Mouse (Mus musculus) heart, embryonic 16.5 days (tissue): ENCODE results near the gene Herc3. TPM values are rescaled to one million over a fixed set of nuclear protein-coding genes. Genes with fewer than 3 reads are reported as not detected.
A peak's percentile ranks its signal among the peaks of the same experiment; 100 is the strongest.

ENCODE experiments used
- ATAC-seq: fragments of 200-750 bp; cut with Nextera tagmentation; replicated peaks from 2 replicates; pipeline ENCODE4 v1.8.0; 2017; ENCODE audit warnings: moderate number of reproducible peaks; ENCODE audit not compliant: insufficient read depth, low FRiP score; ENCODE audit errors: extremely low read depth
- H3K27ac ChIP-seq: fragments of 300-500 bp; sonication (generic); 2 replicates; pipeline ENCODE4 v1.5.1; 2014; ENCODE audit warnings: mild to moderate bottlenecking, low read length, control low read depth, moderate library complexity
- H3K27me3 ChIP-seq: fragments of 300-500 bp; sonication (generic); 2 replicates; pipeline ENCODE4 v1.6.1; 2014; ENCODE audit warnings: low read length, mixed read lengths; ENCODE audit not compliant: control insufficient read depth, insufficient read depth
- H3K36me3 ChIP-seq: fragments of 300-500 bp; sonication (generic); 2 replicates; pipeline ENCODE4 v1.6.1; 2014; ENCODE audit not compliant: control insufficient read depth, insufficient read depth
- H3K4me1 ChIP-seq: fragments of 300-500 bp; sonication (generic); 2 replicates; pipeline ENCODE4 v1.6.1; 2014; ENCODE audit warnings: low read length, mixed read lengths; ENCODE audit not compliant: control insufficient read depth, insufficient read depth
- H3K4me2 ChIP-seq: fragments of 300-500 bp; sonication (generic); 2 replicates; pipeline ENCODE4 v1.6.1; 2014; ENCODE audit warnings: low read depth, mild to moderate bottlenecking, control low read depth, low read length
- H3K4me3 ChIP-seq: fragments of 300-500 bp; sonication (generic); 2 replicates; pipeline ENCODE4 v1.5.1; 2014; ENCODE audit warnings: mild to moderate bottlenecking, control low read depth, low read length
- H3K9ac ChIP-seq: fragments of 300-500 bp; sonication (generic); 2 replicates; pipeline ENCODE4 v1.6.1; 2014; ENCODE audit warnings: low read length, control low read depth
- H3K9me3 ChIP-seq: fragments of 300-500 bp; sonication (generic); replicated peaks from 2 replicates; pipeline ENCODE4 v1.6.1; 2016; ENCODE audit warnings: low read length; ENCODE audit not compliant: control insufficient read depth
- WGBS: fragments of 180-500 bp; shearing (Covaris S2); extraction: QIAGEN DNeasy Blood & Tissue Kit; methylation state at CpG from one replicate; pipeline ENCODE4 v1.1.7; 2014; 5-methylcytosine and 5-hydroxymethylcytosine counted together
- polyA plus RNA-seq: library from polyadenylated mRNA; unstranded; fragments of >200 nt; fragmentation: Nextera tagmentation; extraction: Ambion mirVana; gene quantifications from 2 replicates; pipeline ENCODE4 v1.2.1, GENCODE M21; 2015

Herc3 gene
- polyA plus RNA-seq, 1 experiment from 2014 or later = 42.4 TPM

DNA sequence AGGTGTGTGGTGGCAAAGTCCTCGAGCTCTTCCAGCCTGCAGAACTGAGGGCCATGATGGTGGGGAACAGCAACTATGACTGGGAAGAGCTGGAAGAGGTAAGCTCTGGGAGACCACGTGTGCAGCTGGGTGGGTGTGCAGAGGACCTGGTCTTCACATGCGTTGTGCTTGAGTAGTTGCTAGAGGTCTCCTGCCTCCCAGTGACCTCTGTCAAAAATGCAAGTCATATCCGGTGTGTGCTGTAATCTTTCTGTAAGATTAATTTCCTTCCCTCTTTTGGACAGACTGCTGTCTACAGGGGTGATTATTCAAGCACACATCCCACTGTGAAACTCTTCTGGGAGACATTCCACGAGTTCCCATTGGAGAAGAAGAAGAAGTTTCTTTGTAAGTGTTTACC is 85.2 kb downstream of the Herc3 start:
- no peak for ATAC-seq
- WGBS = 69% methylated on average over 5 of the region's 5 CpGs

DNA sequence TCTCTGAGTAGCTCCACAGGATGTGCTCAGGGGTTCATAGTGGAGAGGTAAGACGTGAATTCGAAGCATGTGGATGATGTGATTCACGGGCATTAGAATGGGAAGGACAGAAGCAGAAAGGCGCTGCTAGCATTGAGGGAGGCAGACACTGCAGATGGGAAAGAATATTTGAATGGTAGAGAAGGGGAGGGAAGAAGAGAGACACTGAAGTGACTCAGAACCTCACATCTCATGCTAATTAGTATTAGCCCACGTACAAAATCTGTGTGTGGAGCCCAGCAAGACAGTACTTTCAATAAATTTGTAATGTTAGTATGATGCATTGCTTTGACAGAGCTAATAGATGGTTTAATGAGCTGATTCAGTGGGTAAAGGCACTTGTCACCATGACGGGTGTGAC is 89.5 kb downstream of the Herc3 start:
- Histone ChIP-seq H3K36me3 (peaks cover 21% of the 10 kb centered on the region), H3K9me3 (no peaks in the 10 kb centered on the region), H3K4me2 (no peak overlapping the region), H3K4me1 (no peaks in the 10 kb centered on the region), H3K27me3 (no peaks in the 10 kb centered on the region), H3K4me3 (no peak overlapping the region), H3K27ac (no peak overlapping the region), H3K9ac (no peak overlapping the region)
- ATAC-seq = no peak
- 74% methylated on average over 6 of the region's 6 CpGs for WGBS

More for the DNA sequence above, 85.2 kb downstream of the Herc3 start:
- Histone ChIP-seq H3K4me3 (no peak overlapping the region), H3K4me2 (no peak overlapping the region), H3K36me3 (peaks cover 25% of the 10 kb centered on the region), H3K9ac (no peak overlapping the region), H3K4me1 (no peaks in the 10 kb centered on the region), H3K9me3 (no peaks in the 10 kb centered on the region), H3K27ac (no peak overlapping the region), H3K27me3 (no peaks in the 10 kb centered on the region)

DNA sequence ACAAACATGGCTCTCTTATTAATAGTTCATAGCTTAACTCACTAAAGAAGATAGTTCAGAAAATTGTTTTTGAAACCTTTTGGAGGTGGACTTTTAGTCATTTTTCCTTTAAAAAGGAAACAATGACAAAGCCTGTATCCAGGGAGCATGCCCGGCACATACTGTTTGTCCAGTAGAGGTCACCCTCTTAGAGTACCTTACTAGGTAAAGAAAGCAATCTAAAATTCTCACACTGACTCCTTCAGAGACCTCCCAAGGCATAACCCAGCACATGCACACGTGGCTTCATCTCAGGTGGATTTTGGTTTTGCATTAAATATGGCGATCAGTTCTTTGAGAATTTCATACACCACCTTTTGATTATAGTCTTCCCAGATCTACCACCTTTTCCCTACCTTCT is 90.4 kb downstream of the Herc3 start:
- peaks cover 15% of the 10 kb centered on the region for H3K36me3 ChIP-seq
- 48% methylated on average over 3 of the region's 3 CpGs for WGBS

DNA sequence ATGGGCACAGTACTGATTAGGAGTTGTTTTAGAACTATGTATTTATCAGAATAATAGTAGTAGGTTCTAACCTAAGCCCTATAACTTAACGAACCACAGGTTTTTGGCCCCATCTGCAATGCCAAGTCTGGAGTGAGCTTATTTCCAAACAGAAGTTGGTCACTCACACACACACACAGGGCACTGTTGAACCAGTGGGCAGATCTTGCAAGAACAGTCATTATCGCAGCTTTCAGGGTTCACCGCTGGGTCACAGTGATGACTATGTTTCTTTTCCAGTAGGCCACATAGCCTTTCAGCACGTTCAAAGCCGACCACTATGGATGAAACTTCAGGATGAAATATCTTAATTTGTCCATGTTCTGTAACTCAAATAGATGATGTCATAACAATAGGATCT is 91.2 kb downstream of the Herc3 start:
- H3K27ac ChIP-seq = no peak overlapping the region
- H3K27me3 ChIP-seq = no peaks in the 10 kb centered on the region
- peaks cover 12% of the 10 kb centered on the region for H3K36me3 ChIP-seq
- 61% methylated on average over 5 of the region's 5 CpGs for WGBS
- H3K9me3 ChIP-seq = no peaks in the 10 kb centered on the region
- H3K9ac ChIP-seq = no peak overlapping the region
- H3K4me1 ChIP-seq = peaks cover 4% of the 10 kb centered on the region; the same call in 1 of the 2 replicates
- ATAC-seq = no peak
- no peak overlapping the region for H3K4me3 ChIP-seq
- no peak overlapping the region for H3K4me2 ChIP-seq

More for the DNA sequence above, 90.4 kb downstream of the Herc3 start:
- Histone ChIP-seq H3K4me3 (no peak overlapping the region), H3K27me3 (no peaks in the 10 kb centered on the region), H3K4me2 (no peak overlapping the region), H3K4me1 (no peaks in the 10 kb centered on the region), H3K9ac (no peak overlapping the region), H3K9me3 (no peaks in the 10 kb centered on the region), H3K27ac (no peak overlapping the region)
- ATAC-seq = no peak

DNA sequence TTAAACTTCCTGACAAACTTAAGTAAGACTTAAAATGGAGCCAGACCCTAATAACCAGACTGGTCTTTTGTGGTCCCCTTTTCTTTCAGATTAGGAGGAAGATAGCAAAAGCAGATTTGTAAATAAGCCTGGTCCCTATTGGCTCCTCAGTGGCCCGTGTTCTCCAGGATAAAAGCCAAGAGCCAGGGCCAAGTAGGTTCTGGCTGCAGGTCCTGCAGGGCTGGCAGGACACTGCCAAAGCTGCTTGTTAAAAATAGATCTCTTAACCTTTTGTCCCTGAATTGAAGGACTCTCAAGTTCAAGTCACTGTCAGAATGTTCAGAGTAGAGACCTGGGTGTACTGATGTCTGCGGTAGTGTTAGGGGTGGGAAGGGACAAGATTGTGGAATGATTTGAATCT is 96.6 kb downstream of the Herc3 start:
- peak overlapping the region; percentile 9; the same call in 1 of the 2 replicates for H3K4me2 ChIP-seq
- 32% methylated on average over 2 of the region's 2 CpGs for WGBS
- no peaks in the 10 kb centered on the region for H3K36me3 ChIP-seq
- ATAC-seq = peak; percentile 81
- no peaks in the 10 kb centered on the region for H3K27me3 ChIP-seq
- H3K27ac ChIP-seq = peak overlapping the region; percentile 63
- no peak overlapping the region for H3K4me3 ChIP-seq
- no peak overlapping the region; the same call in 1 of the 2 replicates for H3K9ac ChIP-seq
- H3K4me1 ChIP-seq = peaks cover 23% of the 10 kb centered on the region
- H3K9me3 ChIP-seq = no peaks in the 10 kb centered on the region

DNA sequence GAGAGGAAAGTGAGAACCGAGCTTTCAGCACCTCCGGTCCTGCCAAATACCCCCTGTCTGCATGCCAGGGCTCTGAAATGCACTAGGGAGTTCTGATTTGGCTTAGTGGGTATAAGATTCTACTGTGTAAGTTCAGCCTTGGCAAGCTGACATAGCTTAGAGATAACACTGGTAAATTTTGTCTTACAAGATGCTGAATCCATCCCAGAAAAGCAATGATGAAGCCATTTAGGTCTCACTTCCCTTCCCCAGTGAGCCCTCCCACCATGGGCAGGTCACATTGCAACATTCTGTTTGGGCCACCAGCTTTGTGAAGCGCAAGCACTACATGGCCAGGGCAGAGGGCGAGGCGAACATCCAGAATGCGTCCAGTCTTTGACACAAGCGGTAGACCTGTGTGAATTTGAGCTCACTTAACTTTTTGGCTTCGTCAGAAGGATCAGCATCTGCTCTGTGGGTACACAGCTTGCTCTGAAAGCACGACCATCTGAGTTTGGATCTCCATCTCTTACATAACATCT is 98.7 kb downstream of the Herc3 start:
- Histone ChIP-seq H3K9me3 (no peaks in the 10 kb centered on the region), H3K4me1 (peaks cover 23% of the 10 kb centered on the region), H3K4me3 (no peak overlapping the region), H3K4me2 (no peak overlapping the region), H3K9ac (no peak overlapping the region), H3K27ac (peak overlapping the region; percentile 39), H3K36me3 (peaks cover 5% of the 10 kb centered on the region), H3K27me3 (no peaks in the 10 kb centered on the region)
- 73% methylated on average over 9 of the region's 9 CpGs for WGBS
- ATAC-seq = peak; percentile 43; the same call in 1 of the 2 replicates

DNA sequence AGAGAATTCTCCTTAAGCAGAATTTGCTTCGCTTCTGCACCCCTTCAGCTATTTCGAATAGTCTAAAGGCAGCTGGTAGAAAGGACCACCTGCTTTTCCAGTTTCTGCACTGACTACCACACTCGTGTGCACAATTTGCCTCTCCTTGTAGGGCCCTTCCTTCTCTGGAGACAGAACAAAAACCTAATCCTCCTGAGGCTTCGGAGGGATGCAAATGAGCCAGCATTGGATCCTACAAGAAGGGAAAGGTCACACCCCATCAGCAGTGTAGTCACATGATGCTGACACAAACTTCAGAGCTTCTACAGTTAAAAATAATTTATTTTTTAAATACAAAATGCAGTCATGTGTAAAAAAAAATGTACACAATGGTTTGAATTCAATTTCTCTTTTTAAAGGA is 99.9 kb downstream of the Herc3 start:
- 88% methylated on average over 4 of the region's 4 CpGs for WGBS
- no peak overlapping the region for H3K4me2 ChIP-seq
- ATAC-seq = no peak
- H3K9ac ChIP-seq = no peak overlapping the region
- H3K4me1 ChIP-seq = peaks cover 23% of the 10 kb centered on the region
- H3K4me3 ChIP-seq = no peak overlapping the region
- no peaks in the 10 kb centered on the region for H3K9me3 ChIP-seq
- H3K27me3 ChIP-seq = no peaks in the 10 kb centered on the region
- H3K36me3 ChIP-seq = peaks cover 10% of the 10 kb centered on the region
- no peak overlapping the region for H3K27ac ChIP-seq

DNA sequence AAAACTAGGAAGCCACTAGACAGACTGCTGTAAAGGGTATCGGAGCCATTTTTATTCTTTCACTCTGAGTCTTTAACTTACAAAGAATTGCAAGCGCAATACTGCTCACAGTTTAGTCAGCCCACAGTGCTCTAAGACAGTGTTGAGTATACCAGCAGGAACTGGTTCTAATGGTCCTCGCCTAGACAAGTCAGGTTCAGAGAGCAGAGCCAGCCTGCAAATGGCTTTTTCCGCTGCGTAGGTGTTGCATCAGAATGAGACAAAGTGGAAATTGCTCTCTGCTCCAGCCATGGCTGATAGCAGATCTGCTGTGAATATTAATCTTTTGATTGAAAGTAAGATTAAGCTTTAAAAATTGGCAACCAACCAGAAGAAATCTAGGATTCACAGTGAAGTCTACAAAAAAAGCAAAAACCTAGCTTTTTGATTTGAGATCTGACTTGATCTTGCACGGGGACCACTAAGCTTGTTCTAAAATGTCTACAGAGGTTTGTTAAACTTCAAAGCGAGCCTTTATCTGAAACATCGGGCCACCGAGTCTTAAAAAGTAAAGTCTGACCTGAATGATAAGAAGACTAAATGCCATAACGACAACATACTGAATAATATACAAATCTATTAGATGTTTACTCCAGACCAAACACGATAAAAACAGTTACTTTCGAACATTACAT is 101.4 kb downstream of the Herc3 start:
- Histone ChIP-seq H3K4me3 (no peak overlapping the region), H3K27ac (no peak overlapping the region), H3K4me1 (peaks cover 17% of the 10 kb centered on the region), H3K9me3 (no peaks in the 10 kb centered on the region), H3K27me3 (no peaks in the 10 kb centered on the region), H3K9ac (no peak overlapping the region), H3K36me3 (peaks cover 10% of the 10 kb centered on the region), H3K4me2 (no peak overlapping the region)
- ATAC-seq = no peak
- 86% methylated on average over 12 of the region's 12 CpGs for WGBS

DNA sequence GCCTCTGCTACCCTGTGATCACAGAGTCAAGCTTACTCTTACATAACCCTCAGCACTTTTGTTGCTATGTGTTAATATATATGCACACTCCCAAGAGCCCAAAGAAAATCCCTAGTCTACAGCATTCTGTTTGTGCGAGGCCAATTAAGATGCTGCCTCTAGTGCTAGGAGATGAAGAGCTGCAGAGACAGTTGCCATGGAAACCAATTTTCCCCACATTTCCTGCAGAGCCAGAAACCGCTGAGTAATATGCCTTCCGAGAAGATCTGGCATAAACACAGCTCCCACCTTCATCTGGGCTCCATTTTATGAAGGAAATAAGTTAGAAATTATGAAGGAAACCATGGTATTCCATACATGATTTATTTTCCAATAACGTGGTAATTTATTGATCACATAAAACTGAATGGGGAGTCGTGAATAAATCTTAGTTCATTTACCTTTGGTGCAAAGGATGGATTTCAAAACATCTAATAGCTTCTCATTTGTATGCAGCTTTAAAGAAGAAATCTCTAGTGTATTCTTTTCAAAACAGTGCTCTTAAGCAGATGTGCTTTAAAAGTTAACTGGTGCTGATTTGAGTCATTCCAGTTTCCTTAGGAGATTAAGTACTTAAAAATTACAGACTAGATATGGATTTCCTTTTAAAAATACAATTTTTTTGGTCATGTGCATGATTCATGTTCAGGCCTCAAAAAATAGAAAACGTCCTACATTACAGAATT is 102.1 kb downstream of the Herc3 start:
- Histone ChIP-seq H3K27me3 (no peaks in the 10 kb centered on the region), H3K4me1 (peaks cover 12% of the 10 kb centered on the region), H3K9me3 (no peaks in the 10 kb centered on the region), H3K4me3 (no peak overlapping the region), H3K27ac (no peak overlapping the region), H3K36me3 (peaks cover 10% of the 10 kb centered on the region), H3K9ac (no peak overlapping the region), H3K4me2 (no peak overlapping the region)
- no peak for ATAC-seq
- WGBS = 70% methylated on average over 6 of the region's 6 CpGs
